Mouse (Mus musculus): Measurements from ENCODE around the gene Ero1lb. TPM values are rescaled to one million over a fixed set of nuclear protein-coding genes. Genes with fewer than 3 reads are reported as not detected.
A peak's percentile ranks its signal among the peaks of the same experiment; 100 is the strongest.

The Ero1lb gene
- polyA plus RNA-seq, 1 experiment: 11.1 TPM

- Histone ChIP-seq H3K4me1 (ENCODE audit: control insufficient read depth, insufficient read depth, low read length) (no peaks in the 10 kb centered on the region), H3K4me3 (replicated peaks; ENCODE audit: insufficient read depth, low read depth, low read length) (no peak overlapping the region), H3K27me3 (ENCODE audit: control insufficient read depth, insufficient read depth, low read length) (no peaks in the 10 kb centered on the region), H3K27ac (ENCODE audit: insufficient read depth, low read length) (no peak overlapping the region)
- WGBS: 54% methylated on average over 13 of the region's 13 CpGs
- DNase-seq: no peak
- TF ChIP-seq POLR2A (IDR thresholded peaks at IDR 0.05; ENCODE audit: borderline replicate concordance, insufficient read depth, low read length): no peak
- TF ChIP-seq CTCF (IDR thresholded peaks at IDR 0.05; ENCODE audit: borderline replicate concordance, insufficient read depth, low read depth, low read length): no peak
Measured at GRCm38 (mm10) chr13:12540119-12540518, 25.6 kb upstream of the Ero1lb start.

GRCm38 (mm10) chr13:12542006-12542981 lies 23.4 kb upstream of the Ero1lb start:
- 12% methylated on average over 23 of the region's 23 CpGs for WGBS
- no peak overlapping the region for H3K27ac ChIP-seq (ENCODE audit: insufficient read depth, low read length)
- H3K4me3 ChIP-seq (replicated peaks; ENCODE audit: insufficient read depth, low read depth, low read length): no peak overlapping the region
- no peaks in the 10 kb centered on the region for H3K4me1 ChIP-seq (ENCODE audit: control insufficient read depth, insufficient read depth, low read length)
- peak; percentile 17 to 33 for DNase-seq
- H3K27me3 ChIP-seq (ENCODE audit: control insufficient read depth, insufficient read depth, low read length): no peaks in the 10 kb centered on the region
- TF ChIP-seq POLR2A (IDR thresholded peaks at IDR 0.05; ENCODE audit: borderline replicate concordance, insufficient read depth, low read length): no peak

- 72% methylated on average over 5 of the region's 5 CpGs for WGBS
- H3K4me1 ChIP-seq (ENCODE audit: control insufficient read depth, insufficient read depth, low read length): no peaks in the 10 kb centered on the region
- no peak overlapping the region for H3K4me3 ChIP-seq (replicated peaks; ENCODE audit: insufficient read depth, low read depth, low read length)
- no peak for TF ChIP-seq CTCF (IDR thresholded peaks at IDR 0.05; ENCODE audit: borderline replicate concordance, insufficient read depth, low read depth, low read length)
- H3K27ac ChIP-seq (ENCODE audit: insufficient read depth, low read length): no peak overlapping the region
- DNase-seq: no peak
- H3K27me3 ChIP-seq (ENCODE audit: control insufficient read depth, insufficient read depth, low read length): no peaks in the 10 kb centered on the region
Measured at GRCm38 (mm10) chr13:12543246-12543645, 22.4 kb upstream of the Ero1lb start.

- WGBS: 89% methylated on average over 8 of the region's 8 CpGs
- TF ChIP-seq CTCF (IDR thresholded peaks at IDR 0.05; ENCODE audit: borderline replicate concordance, insufficient read depth, low read depth, low read length): no peak
- TF ChIP-seq POLR2A (IDR thresholded peaks at IDR 0.05; ENCODE audit: borderline replicate concordance, insufficient read depth, low read length): no peak
- Histone ChIP-seq H3K27me3 (ENCODE audit: control insufficient read depth, insufficient read depth, low read length) (no peaks in the 10 kb centered on the region), H3K4me3 (replicated peaks; ENCODE audit: insufficient read depth, low read depth, low read length) (no peak overlapping the region), H3K27ac (ENCODE audit: insufficient read depth, low read length) (no peak overlapping the region), H3K4me1 (ENCODE audit: control insufficient read depth, insufficient read depth, low read length) (no peaks in the 10 kb centered on the region)
- DNase-seq: no peak
Measured at GRCm38 (mm10) chr13:12543880-12544568, 21.6 kb upstream of the Ero1lb start.

- TF ChIP-seq CTCF (IDR thresholded peaks at IDR 0.05; ENCODE audit: borderline replicate concordance, insufficient read depth, low read depth, low read length): no peak
- TF ChIP-seq POLR2A (IDR thresholded peaks at IDR 0.05; ENCODE audit: borderline replicate concordance, insufficient read depth, low read length): no peak
- no peaks in the 10 kb centered on the region; the same call in 1 of the 2 replicates for H3K4me1 ChIP-seq (ENCODE audit: control insufficient read depth, insufficient read depth, low read length)
- H3K4me3 ChIP-seq (replicated peaks; ENCODE audit: insufficient read depth, low read depth, low read length): no peak overlapping the region
- 70% methylated on average over 4 of the region's 4 CpGs for WGBS
- no peaks in the 10 kb centered on the region for H3K27me3 ChIP-seq (ENCODE audit: control insufficient read depth, insufficient read depth, low read length)
- H3K27ac ChIP-seq (ENCODE audit: insufficient read depth, low read length): no peak overlapping the region
- DNase-seq: no peak
Measured at GRCm38 (mm10) chr13:12554211-12554610, 11.5 kb upstream of the Ero1lb start.

- TF ChIP-seq CTCF (IDR thresholded peaks at IDR 0.05; ENCODE audit: borderline replicate concordance, insufficient read depth, low read depth, low read length) (no peak), POLR2A (IDR thresholded peaks at IDR 0.05; ENCODE audit: borderline replicate concordance, insufficient read depth, low read length) (no peak)
- H3K4me3 ChIP-seq (replicated peaks; ENCODE audit: insufficient read depth, low read depth, low read length): no peak overlapping the region
- 54% methylated on average over 3 of the region's 3 CpGs for WGBS
- H3K4me1 ChIP-seq (ENCODE audit: control insufficient read depth, insufficient read depth, low read length): no peaks in the 10 kb centered on the region
- DNase-seq: no peak
- H3K27me3 ChIP-seq (ENCODE audit: control insufficient read depth, insufficient read depth, low read length): no peaks in the 10 kb centered on the region
- H3K27ac ChIP-seq (ENCODE audit: insufficient read depth, low read length): no peak overlapping the region
Measured at GRCm38 (mm10) chr13:12559044-12559443, 6.6 kb upstream of the Ero1lb start.

- no peak overlapping the region for H3K4me3 ChIP-seq (replicated peaks; ENCODE audit: insufficient read depth, low read depth, low read length)
- H3K4me1 ChIP-seq (ENCODE audit: control insufficient read depth, insufficient read depth, low read length): no peaks in the 10 kb centered on the region
- WGBS: 56% methylated on average over 6 of the region's 6 CpGs
- DNase-seq: no peak
- TF ChIP-seq POLR2A (IDR thresholded peaks at IDR 0.05; ENCODE audit: borderline replicate concordance, insufficient read depth, low read length) (no peak), CTCF (IDR thresholded peaks at IDR 0.05; ENCODE audit: borderline replicate concordance, insufficient read depth, low read depth, low read length) (no peak)
- H3K27ac ChIP-seq (ENCODE audit: insufficient read depth, low read length): no peak overlapping the region
- no peaks in the 10 kb centered on the region for H3K27me3 ChIP-seq (ENCODE audit: control insufficient read depth, insufficient read depth, low read length)
Measured at GRCm38 (mm10) chr13:12559462-12560120, 6.1 kb upstream of the Ero1lb start.

Measured in cerebellum, adult 2 months (tissue).